Mouse (Mus musculus) stomach, embryonic 15.5 days (tissue): Measurements from ENCODE around the gene Mrpl55. TPM values are rescaled to one million over a fixed set of nuclear protein-coding genes. Genes with fewer than 3 reads are reported as not detected.
A peak's percentile ranks its signal among the peaks of the same experiment; 100 is the strongest.

Source experiments
- ATAC-seq: fragments of 200-750 bp; cut with Nextera tagmentation; 2 replicates; pipeline ENCODE4 v1.8.0; 2017; ENCODE audit warnings: low read depth, moderate number of reproducible peaks, moderate TSS enrichment; ENCODE audit not compliant: insufficient read depth, low FRiP score
- H3K27ac ChIP-seq: fragments of 300-500 bp; sonication (generic); 2 replicates; pipeline ENCODE4 v1.5.1; 2015; ENCODE audit warnings: mild to moderate bottlenecking, inconsistent platforms
- H3K27me3 ChIP-seq: fragments of 300-500 bp; sonication (generic); replicated peaks from 2 replicates; pipeline ENCODE4 v1.6.1; 2015; ENCODE audit warnings: inconsistent platforms
- H3K36me3 ChIP-seq: fragments of 300-500 bp; sonication (generic); 2 replicates; pipeline ENCODE4 v1.6.1; 2015; ENCODE audit warnings: inconsistent platforms
- H3K4me1 ChIP-seq: fragments of 300-500 bp; sonication (generic); 2 replicates; pipeline ENCODE4 v1.6.1; 2015; ENCODE audit warnings: inconsistent platforms
- H3K4me2 ChIP-seq: fragments of 300-500 bp; sonication (generic); 2 replicates; pipeline ENCODE4 v1.6.1; 2015; ENCODE audit warnings: mild to moderate bottlenecking, inconsistent platforms
- H3K4me3 ChIP-seq: fragments of 300-500 bp; sonication (generic); replicated peaks from 2 replicates; pipeline ENCODE4 v1.5.1; 2015; ENCODE audit warnings: inconsistent platforms
- H3K9ac ChIP-seq: fragments of 300-500 bp; sonication (generic); 2 replicates; pipeline ENCODE4 v1.6.1; 2015; ENCODE audit warnings: inconsistent platforms
- H3K9me3 ChIP-seq: fragments of 300-500 bp; sonication (generic); 2 replicates; pipeline ENCODE4 v1.6.1; 2016; ENCODE audit warnings: inconsistent platforms
- WGBS: fragments of 180-500 bp; shearing (Covaris S2); methylation state at CpG from one replicate; pipeline ENCODE4 v1.1.7; 2015; 5-methylcytosine and 5-hydroxymethylcytosine counted together
- polyA plus RNA-seq: library from polyadenylated mRNA; unstranded; fragments of >200 nt; fragmentation: Nextera tagmentation; extraction: Ambion mirVana; gene quantifications from 2 replicates; pipeline ENCODE4 v1.2.1, GENCODE M21; 2015

Mrpl55 gene
- polyA plus RNA-seq, 1 experiment from 2014 or later: 90.4 TPM

- Histone ChIP-seq H3K27me3 (peaks cover 9% of the 10 kb centered on the region), H3K36me3 (no peaks in the 10 kb centered on the region), H3K27ac (no peak overlapping the region), H3K9ac (no peak overlapping the region), H3K4me1 (no peaks in the 10 kb centered on the region), H3K9me3 (no peaks in the 10 kb centered on the region), H3K4me2 (no peak overlapping the region), H3K4me3 (no peak overlapping the region)
- ATAC-seq: no peak
- WGBS: 55% methylated on average over 3 of the region's 3 CpGs
Observed at GRCm38 (mm10) chr11:59169807-59170206, 32.5 kb upstream of the Mrpl55 start.

GRCm38 (mm10) chr11:59170549-59170948 lies 31.7 kb upstream of the Mrpl55 start:
- Histone ChIP-seq H3K27ac (no peak overlapping the region), H3K4me2 (no peak overlapping the region), H3K27me3 (peaks cover 16% of the 10 kb centered on the region), H3K9ac (no peak overlapping the region), H3K9me3 (no peaks in the 10 kb centered on the region), H3K36me3 (no peaks in the 10 kb centered on the region), H3K4me3 (no peak overlapping the region), H3K4me1 (no peaks in the 10 kb centered on the region)
- 80% methylated on average over 4 of the region's 4 CpGs for WGBS
- ATAC-seq: no peak

GRCm38 (mm10) chr11:59174189-59174838 lies 28.0 kb upstream of the Mrpl55 start:
- Histone ChIP-seq H3K4me1 (peaks cover 9% of the 10 kb centered on the region), H3K4me3 (no peak overlapping the region), H3K9ac (no peak overlapping the region), H3K9me3 (no peaks in the 10 kb centered on the region), H3K27me3 (peaks cover 54% of the 10 kb centered on the region), H3K4me2 (no peak overlapping the region), H3K36me3 (no peaks in the 10 kb centered on the region), H3K27ac (no peak overlapping the region)
- 53% methylated on average over 6 of the region's 6 CpGs for WGBS
- ATAC-seq: no peak

GRCm38 (mm10) chr11:59176475-59176874 lies 25.8 kb upstream of the Mrpl55 start:
- Histone ChIP-seq H3K4me3 (peak overlapping the region; percentile 24), H3K4me1 (peaks cover 9% of the 10 kb centered on the region), H3K4me2 (peak overlapping the region; percentile 45), H3K9ac (no peak overlapping the region), H3K36me3 (no peaks in the 10 kb centered on the region), H3K27ac (no peak overlapping the region), H3K9me3 (no peaks in the 10 kb centered on the region), H3K27me3 (peaks cover 57% of the 10 kb centered on the region)
- WGBS: 2% methylated on average over 46 of the region's 48 CpGs
- peak; percentile 15; the same call in 1 of the 2 replicates for ATAC-seq

- 9% methylated on average over 34 of the region's 34 CpGs for WGBS
- no peak overlapping the region for H3K9ac ChIP-seq
- peak overlapping the region; percentile 45 for H3K4me2 ChIP-seq
- ATAC-seq: no peak
- no peaks in the 10 kb centered on the region for H3K36me3 ChIP-seq
- no peak overlapping the region for H3K27ac ChIP-seq
- H3K27me3 ChIP-seq: peaks cover 57% of the 10 kb centered on the region
- H3K4me3 ChIP-seq: peak overlapping the region; percentile 24; the same call in 1 of the 2 replicates
- no peaks in the 10 kb centered on the region for H3K9me3 ChIP-seq
- peaks cover 9% of the 10 kb centered on the region for H3K4me1 ChIP-seq
Observed at GRCm38 (mm10) chr11:59176921-59177320, 25.4 kb upstream of the Mrpl55 start.

GRCm38 (mm10) chr11:59182864-59183331 lies 19.4 kb upstream of the Mrpl55 start, which contains the start of gene Gjc2:
TSS of gene Gjc2 (minus strand) at chr11:59183213.
- Histone ChIP-seq H3K27me3 (peaks cover 17% of the 10 kb centered on the region), H3K4me3 (no peak within 1 kb of the TSS), H3K27ac (peak within 1 kb of the TSS; percentile 78), H3K4me1 (peaks cover 6% of the 10 kb centered on the region), H3K4me2 (no peak within 1 kb of the TSS), H3K9ac (no peak within 1 kb of the TSS), H3K9me3 (no peaks in the 10 kb centered on the region), H3K36me3 (peaks cover 17% of the 10 kb centered on the region; the same call in 1 of the 2 replicates)
- peak; percentile 19; the same call in 1 of the 2 replicates for ATAC-seq
- WGBS: 41% methylated on average over 3 of the region's 3 CpGs

- peaks cover 17% of the 10 kb centered on the region; the same call in 1 of the 2 replicates for H3K36me3 ChIP-seq
- H3K9me3 ChIP-seq: no peaks in the 10 kb centered on the region
- H3K9ac ChIP-seq: no peak overlapping the region
- peak; percentile 66 for ATAC-seq
- no peak overlapping the region for H3K4me3 ChIP-seq
- WGBS: 31% methylated on average over 3 of the region's 3 CpGs
- peaks cover 8% of the 10 kb centered on the region for H3K27me3 ChIP-seq
- H3K4me1 ChIP-seq: peaks cover 6% of the 10 kb centered on the region
- no peak overlapping the region for H3K4me2 ChIP-seq
- H3K27ac ChIP-seq: peak overlapping the region; percentile 78
Observed at GRCm38 (mm10) chr11:59183821-59184220, 18.5 kb upstream of the Mrpl55 start.

GRCm38 (mm10) chr11:59185490-59185889 lies 16.8 kb upstream of the Mrpl55 start:
- H3K9ac ChIP-seq: no peak overlapping the region
- ATAC-seq: no peak
- no peak overlapping the region for H3K4me3 ChIP-seq
- H3K4me1 ChIP-seq: peaks cover 13% of the 10 kb centered on the region
- WGBS: 86% methylated on average over 5 of the region's 5 CpGs
- no peak overlapping the region for H3K27ac ChIP-seq
- H3K36me3 ChIP-seq: peaks cover 17% of the 10 kb centered on the region; the same call in 1 of the 2 replicates
- no peak overlapping the region for H3K4me2 ChIP-seq
- no peaks in the 10 kb centered on the region for H3K9me3 ChIP-seq
- H3K27me3 ChIP-seq: no peaks in the 10 kb centered on the region

- Histone ChIP-seq H3K4me2 (no peak overlapping the region), H3K4me3 (no peak overlapping the region), H3K9ac (no peak overlapping the region), H3K4me1 (peaks cover 13% of the 10 kb centered on the region), H3K36me3 (peaks cover 17% of the 10 kb centered on the region; the same call in 1 of the 2 replicates), H3K27ac (no peak overlapping the region), H3K9me3 (no peaks in the 10 kb centered on the region), H3K27me3 (no peaks in the 10 kb centered on the region)
- WGBS: 54% methylated on average over 6 of the region's 6 CpGs
- no peak for ATAC-seq
Observed at GRCm38 (mm10) chr11:59187706-59188105, 14.6 kb upstream of the Mrpl55 start.

GRCm38 (mm10) chr11:59191231-59192058 lies 10.8 kb upstream of the Mrpl55 start:
- Histone ChIP-seq H3K27ac (peak overlapping the region; percentile 93), H3K36me3 (no peaks in the 10 kb centered on the region), H3K9ac (peak overlapping the region; percentile 69), H3K4me3 (peak overlapping the region; percentile 72), H3K4me1 (peaks cover 7% of the 10 kb centered on the region; the same call in 1 of the 2 replicates), H3K4me2 (peak overlapping the region; percentile 71), H3K9me3 (no peaks in the 10 kb centered on the region), H3K27me3 (no peaks in the 10 kb centered on the region)
- under 1% methylated on average over 59 of the region's 59 CpGs for WGBS
- ATAC-seq: peak; percentile 96

GRCm38 (mm10) chr11:59192059-59192386 lies 10.3 kb upstream of the Mrpl55 start, which contains the start of gene Guk1:
TSS of gene Guk1 (minus strand) at chr11:59192212.
- H3K27me3 ChIP-seq: no peaks in the 10 kb centered on the region
- H3K4me2 ChIP-seq: peak within 1 kb of the TSS; percentile 71
- WGBS: 5% methylated on average over 16 of the region's 16 CpGs
- H3K9me3 ChIP-seq: no peaks in the 10 kb centered on the region
- no peak for ATAC-seq
- H3K36me3 ChIP-seq: no peaks in the 10 kb centered on the region
- peak within 1 kb of the TSS; percentile 72 for H3K4me3 ChIP-seq
- H3K9ac ChIP-seq: peak within 1 kb of the TSS; percentile 69
- peak within 1 kb of the TSS; percentile 93 for H3K27ac ChIP-seq
- H3K4me1 ChIP-seq: peaks cover 7% of the 10 kb centered on the region; the same call in 1 of the 2 replicates

- H3K4me3 ChIP-seq: no peak overlapping the region
- ATAC-seq: no peak
- no peaks in the 10 kb centered on the region for H3K36me3 ChIP-seq
- no peak overlapping the region for H3K9ac ChIP-seq
- H3K27me3 ChIP-seq: no peaks in the 10 kb centered on the region
- no peaks in the 10 kb centered on the region for H3K9me3 ChIP-seq
- H3K27ac ChIP-seq: no peak overlapping the region
- peaks cover 8% of the 10 kb centered on the region for H3K4me1 ChIP-seq
- H3K4me2 ChIP-seq: no peak overlapping the region
Observed at GRCm38 (mm10) chr11:59196230-59196629, 6.1 kb upstream of the Mrpl55 start.
